ENCODE assay signal across 16 mouse cellular contexts in genomic region chr13:46153282-46154260, GRCm38 (mm10).
DNase-seq lines count a peak whose midpoint lies in the region; ATAC-seq and TF ChIP-seq lines count a peak whose summit lies in the region.
"Had no signal": no experiment of that assay in that cellular context is flagged by ENCODE, and none has a peak within 500 bp of the region (broad histone marks: within the 10 kb centered on the region; RNA-seq: fewer than 3 reads in every experiment).

No protein-coding gene starts in this region.

- H3K36me3 ChIP-seq in embryonic facial prominence, embryonic 14.5 days (ENCODE audit: control insufficient read depth, insufficient read depth, low read length): no peaks in the 10 kb centered on the region
- no peaks in the 10 kb centered on the region for H3K36me3 ChIP-seq in embryonic facial prominence, embryonic 10.5 days (replicated peaks)
- H3K36me3 ChIP-seq: heart, embryonic 13.5 days; midbrain, embryonic 12.5 days had no signal

- no peak overlapping the region for H3K4me3 ChIP-seq in embryonic facial prominence, embryonic 14.5 days (ENCODE audit: low read depth, low read length)
- no peak overlapping the region for H3K4me3 ChIP-seq in embryonic facial prominence, embryonic 10.5 days
- no peak overlapping the region for H3K4me3 ChIP-seq in gastrocnemius, adult 2 months
- H3K4me3 ChIP-seq: heart, embryonic 13.5 days; midbrain, embryonic 12.5 days had no signal

- no peaks in the 10 kb centered on the region for H3K27me3 ChIP-seq in embryonic facial prominence, embryonic 14.5 days (replicated peaks; ENCODE audit: control insufficient read depth, insufficient read depth, low read length)
- H3K27me3 ChIP-seq in embryonic facial prominence, embryonic 10.5 days (replicated peaks; ENCODE audit: low read depth, poor library complexity, severe bottlenecking): no peaks in the 10 kb centered on the region
- H3K27me3 ChIP-seq: heart, embryonic 13.5 days; midbrain, embryonic 12.5 days had no signal

- H3K4me2 ChIP-seq in embryonic facial prominence, embryonic 14.5 days (ENCODE audit: low read depth, low read length): no peak overlapping the region
- H3K4me2 ChIP-seq: heart, embryonic 13.5 days; midbrain, embryonic 12.5 days had no signal

- no peak for TF ChIP-seq CTCF in gastrocnemius, adult 2 months (IDR thresholded peaks at IDR 0.05)

- H3K9me3 ChIP-seq in embryonic facial prominence, embryonic 14.5 days (ENCODE audit: control insufficient read depth, low read length): no peaks in the 10 kb centered on the region
- H3K9me3 ChIP-seq in embryonic facial prominence, embryonic 10.5 days: no peaks in the 10 kb centered on the region; the same call in 1 of the 2 replicates
- H3K9me3 ChIP-seq: heart, embryonic 13.5 days had no signal

- intact Hi-C loops in gastrocnemius, adult 2 months (cut with DNase I): no loop called here

- 69% methylated on average over 14 of the region's 14 CpGs for WGBS in embryonic facial prominence, embryonic 14.5 days
- 86% methylated on average over 14 of the region's 14 CpGs for WGBS in embryonic facial prominence, embryonic 10.5 days

- no peaks in the 10 kb centered on the region for H3K4me1 ChIP-seq in embryonic facial prominence, embryonic 14.5 days (ENCODE audit: control insufficient read depth, insufficient read depth, low read length)
- H3K4me1 ChIP-seq in embryonic facial prominence, embryonic 10.5 days: no peaks in the 10 kb centered on the region
- H3K4me1 ChIP-seq: heart, embryonic 13.5 days; midbrain, embryonic 12.5 days had no signal

- H3K9ac ChIP-seq in embryonic facial prominence, embryonic 14.5 days (ENCODE audit: low read depth, low read length): no peak overlapping the region
- H3K9ac ChIP-seq: heart, embryonic 13.5 days; liver, embryonic 14.5 days; midbrain, embryonic 12.5 days had no signal

- DNase-seq in embryonic facial prominence, embryonic 14.5 days (ENCODE audit: low spot score): peak; percentile 24
- no peak for DNase-seq in embryonic facial prominence, embryonic 10.5 days (ENCODE audit: low spot score)
- DNase-seq in layer of hippocampus, postnatal 10 days (ENCODE audit: low spot score in 2 of 2): peak; percentile 21 to 42
- DNase-seq in layer of hippocampus, adult 8-10 months (ENCODE audit: low spot score in 2 of 2): no peak
- peak; percentile 27 for DNase-seq in adrenal gland, postnatal 10 days
- DNase-seq in fibroblast of lung, adult 2 months (ENCODE audit: low read depth): peak; percentile 4
- no peak for DNase-seq in gastrocnemius, adult 2 months
- DNase-seq: cerebellum, adult 11-12 months; heart, postnatal 36 days; kidney, adult 8-10 months; kidney, postnatal 4 days; thymus, adult 18-20 months had no signal

- no peak for ATAC-seq in embryonic facial prominence, embryonic 14.5 days (ENCODE audit: low read depth)
- ATAC-seq: inflammation-experienced regulatory T-cells, adult 6 months had no signal

- H3K27ac ChIP-seq in embryonic facial prominence, embryonic 14.5 days (replicated peaks; ENCODE audit: low read depth, low read length): no peak overlapping the region
- no peak overlapping the region for H3K27ac ChIP-seq in embryonic facial prominence, embryonic 10.5 days (replicated peaks)
- no peak overlapping the region for H3K27ac ChIP-seq in gastrocnemius, adult 2 months
- H3K27ac ChIP-seq: heart, embryonic 13.5 days; liver, embryonic 14.5 days; midbrain, embryonic 12.5 days had no signal

Comparison
In these comparisons a context has a peak if more than half of its experiments do, and no peak if none do; other contexts are left out.
1. DNase-seq: peak in embryonic facial prominence, embryonic 14.5 days (single experiment), layer of hippocampus, postnatal 10 days (2 of 2), adrenal gland, postnatal 10 days (single experiment) and fibroblast of lung, adult 2 months (single experiment); none in embryonic facial prominence, embryonic 10.5 days (single experiment), layer of hippocampus, adult 8-10 months (0 of 2) and gastrocnemius, adult 2 months (single experiment).